Mouse (Mus musculus) hindbrain, postnatal 0 days (tissue): ENCODE measurements at regions not wholly inside any gene's neighbourhood (a gene's known extent, or its start where the extent isn't known, plus 50 kb on each side); places are given as distances from the start of the nearest gene placed in this dataset.

Source experiments
- ATAC-seq: fragments of 200-750 bp; cut with Nextera tagmentation; 2 replicates; pipeline ENCODE4 v1.8.0; 2017; ENCODE audit warnings: mild to moderate bottlenecking, moderate TSS enrichment, moderate library complexity
- DNase-seq: peaks from one replicate; pipeline ENCODE4 v3.0.0-alpha.2; 2015; ENCODE audit warnings: low spot score
- H3K27ac ChIP-seq: fragments of 300-500 bp; sonication (generic); 2 replicates; pipeline ENCODE4 v1.5.1; 2014; ENCODE audit warnings: mild to moderate bottlenecking
- H3K27me3 ChIP-seq: fragments of 300-500 bp; sonication (generic); 2 replicates; pipeline ENCODE4 v1.6.1; 2014; ENCODE audit warnings: low read length, mixed read lengths; ENCODE audit not compliant: insufficient read depth
- H3K36me3 ChIP-seq: fragments of 300-500 bp; sonication (generic); 2 replicates; pipeline ENCODE4 v1.6.1; 2014; ENCODE audit warnings: low read length, mixed read lengths; ENCODE audit not compliant: insufficient read depth
- H3K4me1 ChIP-seq: fragments of 300-500 bp; sonication (generic); 2 replicates; pipeline ENCODE4 v1.6.1; 2014; ENCODE audit warnings: antibody characterized with exemption, low read length, mixed read lengths; ENCODE audit not compliant: insufficient read depth
- H3K4me2 ChIP-seq: fragments of 300-500 bp; sonication (generic); 2 replicates; pipeline ENCODE4 v1.6.1; 2014; ENCODE audit warnings: low read depth, mild to moderate bottlenecking, low read length, moderate library complexity, mixed read lengths
- H3K4me3 ChIP-seq: fragments of 300-500 bp; sonication (generic); 2 replicates; pipeline ENCODE4 v1.5.1; 2014; ENCODE audit warnings: low read length
- H3K9ac ChIP-seq: fragments of 300-500 bp; sonication (generic); replicated peaks from 2 replicates; pipeline ENCODE4 v1.6.1; 2014; ENCODE audit warnings: mild to moderate bottlenecking, low read length, moderate library complexity, mixed read lengths
- H3K9me3 ChIP-seq: fragments of 300-500 bp; sonication (generic); 2 replicates; pipeline ENCODE4 v1.6.1; 2016; ENCODE audit warnings: low read length, mixed read lengths
- CTCF ChIP-seq: IDR thresholded peaks from 2 replicates; pipeline ENCODE4 v1.5.1; 2016; ENCODE audit warnings: antibody characterized with exemption, control low read depth, low read depth
- WGBS: fragments of 180-500 bp; shearing (Covaris S2); extraction: QIAGEN DNeasy Blood & Tissue Kit; methylation state at CpG from one replicate; pipeline ENCODE4 v1.1.7; 2014; 5-methylcytosine and 5-hydroxymethylcytosine counted together

- no peak for DNase-seq
- no peak for TF ChIP-seq CTCF
- no peak for ATAC-seq
- Histone ChIP-seq H3K9ac (no peak overlapping the region), H3K4me1 (no peaks in the 10 kb centered on the region), H3K4me2 (no peak overlapping the region), H3K9me3 (no peaks in the 10 kb centered on the region), H3K27me3 (no peaks in the 10 kb centered on the region), H3K27ac (no peak overlapping the region), H3K4me3 (no peak overlapping the region), H3K36me3 (no peaks in the 10 kb centered on the region)
These were observed 118.4 kb downstream of the Gnat3 start for GRCm38 (mm10) chr5:18080761-18081160.

- WGBS, result 82% methylated on average over 9 of the region's 9 CpGs
These were observed 119.9 kb downstream of the Gnat3 start for GRCm38 (mm10) chr5:18082219-18082618.

DNA sequence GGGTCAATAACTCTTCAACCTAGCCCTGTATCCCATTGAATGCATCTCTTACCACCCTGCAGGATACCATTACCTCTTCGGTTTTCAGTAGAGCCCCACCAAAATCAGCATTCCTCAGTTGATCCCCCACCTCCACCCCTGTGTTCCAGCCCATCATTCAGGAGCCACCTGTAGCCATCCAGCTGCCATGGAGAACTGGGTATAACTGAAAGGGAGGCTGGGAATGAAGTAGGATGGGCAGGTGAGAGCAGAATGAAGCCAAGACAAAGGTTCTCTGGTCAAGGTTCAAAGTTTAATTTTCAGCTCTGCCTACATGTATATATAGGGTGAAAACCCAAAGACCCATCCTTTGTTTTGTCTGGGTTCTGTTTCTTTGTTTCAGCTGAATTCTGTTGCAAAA is 121.4 kb downstream of the Gnat3 start:
- no peaks in the 10 kb centered on the region for H3K27me3 ChIP-seq
- no peaks in the 10 kb centered on the region for H3K9me3 ChIP-seq
- H3K4me2 ChIP-seq, result no peak overlapping the region
- H3K4me3 ChIP-seq, result no peak overlapping the region
- no peak overlapping the region for H3K27ac ChIP-seq
- H3K9ac ChIP-seq, result no peak overlapping the region
- WGBS, result 68% methylated on average over 1 of the region's 1 CpGs
- no peaks in the 10 kb centered on the region for H3K36me3 ChIP-seq
- no peak for TF ChIP-seq CTCF
- DNase-seq (no peak), ATAC-seq (no peak)
- H3K4me1 ChIP-seq, result no peaks in the 10 kb centered on the region

More at GRCm38 (mm10) chr5:18082219-18082618, 119.9 kb downstream of the Gnat3 start:
- Histone ChIP-seq H3K4me2 (no peak overlapping the region), H3K4me3 (no peak overlapping the region), H3K4me1 (no peaks in the 10 kb centered on the region), H3K9me3 (no peaks in the 10 kb centered on the region), H3K27me3 (no peaks in the 10 kb centered on the region), H3K36me3 (no peaks in the 10 kb centered on the region), H3K27ac (no peak overlapping the region), H3K9ac (no peak overlapping the region)
- TF ChIP-seq CTCF, result no peak
- DNase-seq, result no peak
- ATAC-seq, result no peak

GRCm38 (mm10) chr5:18085456-18085855 is 123.1 kb downstream of the Gnat3 start:
- H3K27ac ChIP-seq, result no peak overlapping the region
- H3K27me3 ChIP-seq, result no peaks in the 10 kb centered on the region
- no peaks in the 10 kb centered on the region for H3K36me3 ChIP-seq
- no peaks in the 10 kb centered on the region for H3K4me1 ChIP-seq
- DNase-seq (no peak), ATAC-seq (no peak)
- H3K4me3 ChIP-seq, result no peak overlapping the region
- no peak for TF ChIP-seq CTCF
- WGBS, result 90% methylated on average over 2 of the region's 2 CpGs
- H3K9me3 ChIP-seq, result no peaks in the 10 kb centered on the region
- H3K4me2 ChIP-seq, result no peak overlapping the region
- no peak overlapping the region for H3K9ac ChIP-seq

- Histone ChIP-seq H3K36me3 (no peaks in the 10 kb centered on the region), H3K9me3 (no peaks in the 10 kb centered on the region), H3K27ac (no peak overlapping the region), H3K4me3 (no peak overlapping the region), H3K27me3 (no peaks in the 10 kb centered on the region), H3K4me1 (no peaks in the 10 kb centered on the region), H3K9ac (no peak overlapping the region), H3K4me2 (peak overlapping the region; percentile 17; the same call in 1 of the 2 replicates)
- peak; percentile 78 for TF ChIP-seq CTCF
- DNase-seq (peak; percentile 84), ATAC-seq (peak; percentile 94)
- 35% methylated on average over 8 of the region's 8 CpGs for WGBS
These were observed 125.6 kb downstream of the Gnat3 start for GRCm38 (mm10) chr5:18087919-18088445.

GRCm38 (mm10) chr5:18089956-18090355 is 127.6 kb downstream of the Gnat3 start:
- WGBS, result 60% methylated on average over 2 of the region's 2 CpGs
- no peak for TF ChIP-seq CTCF
- Histone ChIP-seq H3K27ac (no peak overlapping the region), H3K4me3 (no peak overlapping the region), H3K4me2 (no peak overlapping the region), H3K4me1 (no peaks in the 10 kb centered on the region), H3K36me3 (no peaks in the 10 kb centered on the region), H3K27me3 (no peaks in the 10 kb centered on the region), H3K9me3 (no peaks in the 10 kb centered on the region), H3K9ac (no peak overlapping the region)
- DNase-seq (no peak), ATAC-seq (no peak)

DNA sequence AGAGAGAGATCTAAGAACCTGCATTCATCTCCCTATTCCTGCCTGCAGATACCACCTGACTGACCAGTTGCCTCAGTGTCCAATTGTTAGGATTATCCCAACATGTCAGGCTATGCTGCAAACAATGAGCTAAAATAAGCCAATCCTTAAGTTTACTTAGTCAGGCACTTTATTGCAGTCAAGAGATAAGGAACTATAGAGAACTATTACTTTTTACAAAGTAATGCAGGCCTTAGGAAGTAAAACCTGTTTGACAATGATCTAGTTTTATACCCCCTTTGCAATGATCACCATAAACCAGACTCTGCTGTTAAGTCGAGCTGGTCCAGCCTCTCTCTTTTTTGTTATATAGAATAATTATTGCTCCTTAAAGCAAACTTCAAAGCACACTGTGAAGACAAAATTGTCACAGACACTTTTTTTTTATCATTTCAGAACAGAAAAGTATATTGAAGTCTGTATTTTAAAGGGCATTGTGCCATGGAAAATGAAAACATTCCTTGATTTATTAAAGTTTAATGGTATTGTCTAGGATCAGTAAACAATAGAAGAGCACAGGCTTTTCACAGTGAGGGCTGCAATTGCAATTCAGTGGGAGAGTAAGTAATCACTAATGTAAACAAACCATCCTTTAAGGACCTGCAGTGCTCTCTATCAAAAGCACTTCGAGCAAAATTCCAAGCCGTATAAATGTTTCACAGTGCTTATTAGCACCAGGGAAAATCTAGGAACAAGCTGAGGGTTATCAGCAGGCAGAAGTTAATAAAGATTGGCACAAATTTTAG is 152.7 kb downstream of the Gnat3 start:
- no peak overlapping the region for H3K4me3 ChIP-seq
- H3K36me3 ChIP-seq, result no peaks in the 10 kb centered on the region
- no peaks in the 10 kb centered on the region for H3K9me3 ChIP-seq
- DNase-seq (no peak), ATAC-seq (no peak)
- no peaks in the 10 kb centered on the region for H3K4me1 ChIP-seq
- TF ChIP-seq CTCF, result no peak
- 41% methylated on average over 3 of the region's 3 CpGs for WGBS
- H3K9ac ChIP-seq, result no peak overlapping the region
- no peaks in the 10 kb centered on the region for H3K27me3 ChIP-seq
- H3K27ac ChIP-seq, result no peak overlapping the region
- no peak overlapping the region for H3K4me2 ChIP-seq
